Mouse (Mus musculus): ENCODE measurements around the gene Nr2f2.

GRCm38 (mm10) chr7:70346010-70346536, 20.5 kb downstream of the Nr2f2 start:
- peak; percentile 42; the same call in 1 of the 2 replicates for TF ChIP-seq CTCF (IDR thresholded peaks at IDR 0.05; ENCODE audit: borderline replicate concordance, insufficient read depth, low read depth, low read length)
- no peak for TF ChIP-seq POLR2A (IDR thresholded peaks at IDR 0.05; ENCODE audit: borderline replicate concordance, insufficient read depth, low read length)
